Mouse (Mus musculus) heart, postnatal 36 days (tissue): ENCODE measurements at regions not wholly inside any gene's neighbourhood (a gene's known extent, or its start where the extent isn't known, plus 50 kb on each side); places are given as distances from the start of the nearest gene placed in this dataset.
A peak's percentile ranks its signal among the peaks of the same experiment; 100 is the strongest.

Experiments
- DNase-seq, 2 experiments: peaks; one replicate each; pipeline ENCODE4 v3.0.0; 2021 to 2022
- intact Hi-C: fragments of 180-260 bp; cut with DNase I; formaldehyde crosslinking; loops from one replicate; pipeline ENCODE4 v1.15.1; 2025

GRCm38 (mm10) chr1:61050346-61050745, 72.6 kb downstream of the Icos start:
- intact Hi-C loops: loop anchor here (10.0 kb wide), 1 partner anchor 1644 kb away; no protein-coding TSS in a partner anchor
- no peak for DNase-seq

- intact Hi-C loops: loop anchor here (10.0 kb wide), 1 partner anchor 1641 kb away; no protein-coding TSS in a partner anchor
- no peak for DNase-seq
Measured at GRCm38 (mm10) chr1:61053676-61054075, 75.9 kb downstream of the Icos start.

- DNase-seq: no peak
- intact Hi-C loops: loop anchor here (10.0 kb wide), 1 partner anchor 1640 kb away; no protein-coding TSS in a partner anchor
Measured at GRCm38 (mm10) chr1:61054391-61054790, 76.7 kb downstream of the Icos start.

- intact Hi-C loops: loop anchor here (1.0 to 10.0 kb wide), 3 partner anchors 122 to 1640 kb away; no protein-coding TSS in a partner anchor
- DNase-seq: peak; percentile 25 to 53
Measured at GRCm38 (mm10) chr1:61055176-61055575, 77.4 kb downstream of the Icos start.

- DNase-seq: no peak
- intact Hi-C loops: loop anchor here (5.0 to 10.0 kb wide), 2 partner anchors 117 to 1635 kb away; no protein-coding TSS in a partner anchor
Measured at GRCm38 (mm10) chr1:61059910-61060536, 82.3 kb downstream of the Icos start.

GRCm38 (mm10) chr1:61061892-61062460, 84.2 kb downstream of the Icos start:
- intact Hi-C loops: no loop called here
- no peak for DNase-seq

GRCm38 (mm10) chr1:61068112-61068511, 90.4 kb downstream of the Icos start:
- DNase-seq: no peak
- intact Hi-C loops: no loop called here

GRCm38 (mm10) chr1:61074127-61074526, 96.4 kb downstream of the Icos start:
- intact Hi-C loops: no loop called here
- no peak for DNase-seq

GRCm38 (mm10) chr1:61075335-61075734, 97.6 kb downstream of the Icos start:
- DNase-seq: no peak
- intact Hi-C loops: no loop called here

GRCm38 (mm10) chr1:61084732-61085131, 107.0 kb downstream of the Icos start:
- intact Hi-C loops: no loop called here
- no peak for DNase-seq

- intact Hi-C loops: no loop called here
- DNase-seq: no peak
Measured at GRCm38 (mm10) chr1:61086811-61087210, 109.1 kb downstream of the Icos start.

- no peak for DNase-seq
- intact Hi-C loops: no loop called here
Measured at GRCm38 (mm10) chr1:61090801-61091200, 113.1 kb downstream of the Icos start.

- intact Hi-C loops: no loop called here
- no peak for DNase-seq
Measured at GRCm38 (mm10) chr1:61095481-61096165, 117.9 kb downstream of the Icos start.

GRCm38 (mm10) chr1:61099341-61099740, 121.6 kb downstream of the Icos start:
- intact Hi-C loops: no loop called here
- no peak for DNase-seq

GRCm38 (mm10) chr1:61101679-61102078, 124.0 kb downstream of the Icos start:
- intact Hi-C loops: no loop called here
- no peak for DNase-seq

- DNase-seq: no peak
- intact Hi-C loops: no loop called here
Measured at GRCm38 (mm10) chr1:61102346-61102745, 124.6 kb downstream of the Icos start.

GRCm38 (mm10) chr1:61103581-61103980, 125.9 kb downstream of the Icos start:
- intact Hi-C loops: no loop called here
- DNase-seq: no peak

GRCm38 (mm10) chr1:61111731-61112309, 134.1 kb downstream of the Icos start:
- intact Hi-C loops: no loop called here
- no peak for DNase-seq

- intact Hi-C loops: no loop called here
- DNase-seq: no peak
Measured at GRCm38 (mm10) chr1:61117535-61117934, 139.8 kb downstream of the Icos start.

- intact Hi-C loops: no loop called here
- no peak for DNase-seq
Measured at GRCm38 (mm10) chr1:61118071-61118470, 140.3 kb downstream of the Icos start.

GRCm38 (mm10) chr1:61121480-61121879, 143.8 kb downstream of the Icos start:
- intact Hi-C loops: no loop called here
- DNase-seq: no peak
